Mouse (Mus musculus) G1E (cell line): Measurements from ENCODE around the gene Slc22a23.

Experiments
- CTCF ChIP-seq: IDR thresholded peaks from 2 replicates; pipeline ENCODE4 v1.5.1; 2012; ENCODE audit warnings: low read depth, low read length, inconsistent platforms, mixed read lengths
- GATA1 ChIP-seq: IDR thresholded peaks from 2 replicates; pipeline ENCODE4 v1.6.1; 2012; ENCODE audit warnings: borderline replicate concordance, low read length, inconsistent platforms, mixed read lengths
- GATA2 ChIP-seq: IDR thresholded peaks from 2 replicates; pipeline ENCODE4 v1.6.1; 2012; ENCODE audit warnings: low read depth, low read length, inconsistent platforms, borderline replicate concordance
- POLR2AphosphoS5 ChIP-seq: IDR thresholded peaks from 2 replicates; pipeline ENCODE4 v1.6.1; 2012; ENCODE audit warnings: low read depth, low read length, inconsistent platforms; ENCODE audit not compliant: insufficient replicate concordance
- TAL1 ChIP-seq: conservative IDR thresholded peaks from 2 replicates; pipeline ENCODE4 v1.6.1; 2012; ENCODE audit warnings: low read depth, low read length, inconsistent platforms, mixed read lengths

- TF ChIP-seq CTCF (no peak), GATA2 (no peak), TAL1 (no peak), GATA1 (no peak), POLR2AphosphoS5 (no peak)
Measured at GRCm38 (mm10) chr13:34242211-34242610, 102.8 kb downstream of the Slc22a23 start.
